Mouse (Mus musculus): ENCODE data around the gene Zim1.

Zim1 gene

DNA sequence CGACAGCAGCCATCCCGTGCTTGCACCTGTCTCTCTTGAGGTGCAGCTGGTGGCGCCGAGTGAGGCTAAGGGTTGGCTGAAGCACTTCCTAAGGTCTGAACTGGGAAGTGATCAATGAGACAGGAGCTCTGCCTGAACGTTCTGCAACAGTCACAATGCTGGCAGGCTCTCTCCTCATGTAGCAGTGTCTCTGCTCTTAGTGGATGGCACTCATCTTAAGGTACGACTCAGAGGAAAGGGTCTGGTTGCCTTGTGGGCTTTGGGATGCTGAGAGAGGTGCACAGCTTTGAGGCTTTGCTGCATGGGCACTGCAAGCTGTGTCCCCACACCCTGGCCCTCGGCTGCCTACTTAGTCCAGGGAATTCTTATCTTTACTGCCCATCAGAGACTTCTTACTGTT, 45.0 kb downstream of the Zim1 start:
- DNase-seq (ENCODE audit: low read depth, low spot score): no peak

- no peak for DNase-seq (ENCODE audit: low read depth, low spot score)
Measured at GRCm38 (mm10) chr7:6650526-6650925, 45.7 kb downstream of the Zim1 start.

DNA sequence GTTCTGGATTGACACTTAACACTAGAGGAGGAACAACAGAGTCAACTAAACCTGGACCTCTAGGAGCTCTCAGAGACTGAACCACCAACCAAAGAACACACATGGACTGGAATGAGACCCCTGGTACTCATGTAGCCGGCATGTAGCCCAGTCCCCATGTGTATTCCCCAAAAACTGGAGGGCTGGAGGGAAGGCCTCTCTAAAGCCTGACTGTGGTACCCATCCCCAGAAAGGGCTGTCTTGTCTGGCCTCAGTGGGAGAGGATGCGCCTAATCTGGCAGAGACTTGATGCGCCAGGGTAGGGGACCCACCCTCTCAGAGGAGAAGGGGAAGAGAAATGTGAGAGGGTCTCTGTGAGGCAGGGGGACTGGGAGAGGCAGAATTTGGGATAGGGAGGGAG, 50.4 kb downstream of the Zim1 start:
- no peak for DNase-seq (ENCODE audit: low read depth, low spot score)

GRCm38 (mm10) chr7:6638076-6638475, 58.2 kb downstream of the Zim1 start:
- no peak for DNase-seq (ENCODE audit: low read depth, low spot score)

GRCm38 (mm10) chr7:6636741-6637140, 59.5 kb downstream of the Zim1 start:
- no peak for DNase-seq (ENCODE audit: low read depth, low spot score)

DNA sequence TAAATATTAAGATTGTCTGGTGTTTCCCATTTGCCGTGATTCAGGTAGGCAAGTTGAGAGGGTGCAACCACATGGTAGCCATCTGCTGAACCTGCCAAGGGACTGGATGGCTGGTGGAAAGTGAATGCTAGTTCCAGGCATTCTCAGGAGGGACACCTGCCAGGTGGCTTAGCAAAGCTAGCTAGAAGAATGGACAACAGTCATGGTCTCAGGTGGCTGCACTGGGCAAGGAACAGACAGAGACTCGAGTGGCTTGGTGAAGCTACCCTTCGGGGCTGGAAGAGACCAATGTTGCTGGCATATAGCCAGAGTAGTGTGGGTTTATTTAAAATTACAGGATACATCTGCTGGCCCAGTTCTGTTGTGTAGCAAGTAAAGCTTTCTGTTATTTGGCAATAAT, 60.4 kb downstream of the Zim1 start:
- DNase-seq (ENCODE audit: low read depth, low spot score): no peak

Data from ZHBTc4 (cell line).